Mouse (Mus musculus): ENCODE data around the gene Hnf4a.
A peak's percentile ranks its signal among the peaks of the same experiment; 100 is the strongest.

Hnf4a gene

GRCm38 (mm10) chr2:163490656-163491055, 16.0 kb upstream of the Hnf4a start:
- no peak for DNase-seq (ENCODE audit: low read depth, low spot score)

- no peak for DNase-seq (ENCODE audit: low read depth, low spot score)
These were observed 15.3 kb upstream of the Hnf4a start for GRCm38 (mm10) chr2:163491351-163491750.

GRCm38 (mm10) chr2:163492018-163492417, 14.6 kb upstream of the Hnf4a start, which contains the start of gene R3hdml:
TSS of gene R3hdml (plus strand) at chr2:163492318.
- no peak for DNase-seq (ENCODE audit: low read depth, low spot score)

GRCm38 (mm10) chr2:163493031-163493430, 13.6 kb upstream of the Hnf4a start:
- DNase-seq (ENCODE audit: low read depth, low spot score) = no peak

- DNase-seq (ENCODE audit: low read depth, low spot score) = no peak
These were observed 12.6 kb upstream of the Hnf4a start for GRCm38 (mm10) chr2:163493976-163494375.

- DNase-seq (ENCODE audit: low read depth, low spot score) = no peak
These were observed 12.2 kb upstream of the Hnf4a start for GRCm38 (mm10) chr2:163494456-163494855.

- no peak for DNase-seq (ENCODE audit: low read depth, low spot score)
These were observed 4.4 kb upstream of the Hnf4a start for GRCm38 (mm10) chr2:163502219-163502618.

GRCm38 (mm10) chr2:163503191-163503590, 3.4 kb upstream of the Hnf4a start:
- no peak for DNase-seq (ENCODE audit: low read depth, low spot score)

- no peak for DNase-seq (ENCODE audit: low read depth, low spot score)
These were observed 19.2 kb downstream of the Hnf4a start for GRCm38 (mm10) chr2:163525761-163526243.

- DNase-seq (ENCODE audit: low read depth, low spot score) = no peak
These were observed 20.9 kb downstream of the Hnf4a start for GRCm38 (mm10) chr2:163527497-163527896.

- no peak for DNase-seq (ENCODE audit: low read depth, low spot score)
These were observed 23.8 kb downstream of the Hnf4a start for GRCm38 (mm10) chr2:163530418-163530817.

GRCm38 (mm10) chr2:163531917-163532316, 25.3 kb downstream of the Hnf4a start:
- peak; percentile 62 for DNase-seq (ENCODE audit: low read depth, low spot score)

- DNase-seq (ENCODE audit: low read depth, low spot score) = no peak
These were observed 26.6 kb downstream of the Hnf4a start for GRCm38 (mm10) chr2:163533226-163533625.

GRCm38 (mm10) chr2:163534958-163535524, 28.4 kb downstream of the Hnf4a start:
- DNase-seq (ENCODE audit: low read depth, low spot score) = peak; percentile 83

GRCm38 (mm10) chr2:163537443-163537842, 30.8 kb downstream of the Hnf4a start:
- DNase-seq (ENCODE audit: low read depth, low spot score) = no peak

GRCm38 (mm10) chr2:163538410-163538809, 31.8 kb downstream of the Hnf4a start:
- no peak for DNase-seq (ENCODE audit: low read depth, low spot score)

GRCm38 (mm10) chr2:163539321-163540040, 32.9 kb downstream of the Hnf4a start:
- no peak for DNase-seq (ENCODE audit: low read depth, low spot score)

GRCm38 (mm10) chr2:163540231-163541117, 33.9 kb downstream of the Hnf4a start:
- no peak for DNase-seq (ENCODE audit: low read depth, low spot score)

GRCm38 (mm10) chr2:163541568-163542182, 35.1 kb downstream of the Hnf4a start:
- DNase-seq (ENCODE audit: low read depth, low spot score) = no peak

GRCm38 (mm10) chr2:163542674-163543073, 36.1 kb downstream of the Hnf4a start:
- no peak for DNase-seq (ENCODE audit: low read depth, low spot score)

- DNase-seq (ENCODE audit: low read depth, low spot score) = no peak
These were observed 40.2 kb downstream of the Hnf4a start for GRCm38 (mm10) chr2:163546623-163547318.
